Mouse (Mus musculus) gastrocnemius, postnatal 25 days (tissue): ENCODE results near the gene Vmn2r103. TPM values are rescaled to one million over a fixed set of nuclear protein-coding genes. Genes with fewer than 3 reads are reported as not detected.

Experiments used
- DNase-seq: peaks from one replicate; pipeline ENCODE4 v3.0.0; 2022
- long read RNA-seq, 2 experiments: library from polyadenylated mRNA; stranded (forward); transcript quantifications; one replicate each; pipeline ENCODE4 v2.0.0; 2021
- total RNA-seq, 2 experiments: library from RNA; stranded (reverse); gene quantifications; 1 replicate in 1 of 2; 2 replicates in 1 of 2; pipeline ENCODE4 v1.2.3; 2021

The Vmn2r103 gene
- not detected for total RNA-seq
- long read RNA-seq, experiment 1, result 0 reads
- long read RNA-seq, experiment 2, result 0 reads

DNA sequence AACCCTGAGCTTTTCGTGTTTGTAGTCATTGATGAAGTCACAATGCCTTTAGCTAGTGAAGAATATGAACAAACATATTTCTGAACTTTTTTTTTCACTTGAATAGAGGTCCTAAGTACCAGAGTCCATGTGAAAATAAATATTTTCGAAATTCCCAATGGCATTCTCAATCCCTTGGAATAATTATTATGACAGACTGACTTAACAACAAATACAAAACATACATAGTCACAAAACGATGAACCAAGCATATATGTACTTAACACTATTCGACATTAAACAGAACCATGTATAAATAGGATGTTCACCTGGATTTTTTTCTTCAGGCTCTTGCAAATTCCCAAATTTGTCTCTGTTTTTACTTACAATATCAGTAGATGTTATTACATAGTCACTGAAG lies at the start of gene Vmn2r103:
Gene Vmn2r103 (plus strand): TSS at position 301 of the 400 bp plus-strand sequence.
- no peak for DNase-seq

- DNase-seq, result no peak
Observed at GRCm38 (mm10) chr17:19778994-19779393, 5.8 kb downstream of the Vmn2r103 start.

DNA sequence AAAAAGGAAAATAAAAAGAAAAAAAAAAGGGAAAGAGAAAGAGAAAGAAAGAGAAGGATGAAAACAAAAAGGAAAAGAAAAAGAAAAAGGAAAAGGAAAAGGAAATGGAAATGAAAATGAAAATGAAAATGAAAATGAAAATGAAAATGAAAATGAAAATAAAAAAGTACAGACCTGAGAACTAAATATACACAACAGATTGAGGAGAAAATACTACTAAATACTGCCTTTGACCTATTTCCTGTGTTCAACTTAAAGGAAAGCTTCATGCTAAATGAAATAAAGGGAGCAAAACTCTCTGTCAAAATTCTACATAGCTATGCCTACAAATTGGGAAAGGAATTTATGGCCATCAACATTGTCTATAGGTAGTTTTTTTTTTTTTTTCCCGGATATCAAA lies 16.1 kb downstream of the Vmn2r103 start:
- no peak for DNase-seq

Other genes starting within 250 kb of the Vmn2r103 start
- gene Vmn2r101, start 196.1 kb upstream of the Vmn2r103 start, total RNA-seq, result not detected
- not detected for gene Vmn2r102, start 113.0 kb upstream of the Vmn2r103 start, total RNA-seq